Mouse (Mus musculus) inflammation-experienced regulatory T-cells, adult 6 months (primary cell): ENCODE data around the gene Hykk. TPM values are rescaled to one million over a fixed set of nuclear protein-coding genes. Genes with fewer than 3 reads are reported as not detected.

ENCODE experiments used
- ATAC-seq: one replicate; pipeline ENCODE4 v1.8.0; 2017
- polyA plus RNA-seq, 3 experiments: library from polyadenylated mRNA; unstranded; fragments of 100-300 nt; shearing (Covaris generic); gene quantifications; one replicate each; pipeline ENCODE4 v1.2.1; 2017

Gene Hykk
- polyA plus RNA-seq, 3 experiments from 2014 or later: 0.16 to 0.45 (median 0.21) TPM

DNA sequence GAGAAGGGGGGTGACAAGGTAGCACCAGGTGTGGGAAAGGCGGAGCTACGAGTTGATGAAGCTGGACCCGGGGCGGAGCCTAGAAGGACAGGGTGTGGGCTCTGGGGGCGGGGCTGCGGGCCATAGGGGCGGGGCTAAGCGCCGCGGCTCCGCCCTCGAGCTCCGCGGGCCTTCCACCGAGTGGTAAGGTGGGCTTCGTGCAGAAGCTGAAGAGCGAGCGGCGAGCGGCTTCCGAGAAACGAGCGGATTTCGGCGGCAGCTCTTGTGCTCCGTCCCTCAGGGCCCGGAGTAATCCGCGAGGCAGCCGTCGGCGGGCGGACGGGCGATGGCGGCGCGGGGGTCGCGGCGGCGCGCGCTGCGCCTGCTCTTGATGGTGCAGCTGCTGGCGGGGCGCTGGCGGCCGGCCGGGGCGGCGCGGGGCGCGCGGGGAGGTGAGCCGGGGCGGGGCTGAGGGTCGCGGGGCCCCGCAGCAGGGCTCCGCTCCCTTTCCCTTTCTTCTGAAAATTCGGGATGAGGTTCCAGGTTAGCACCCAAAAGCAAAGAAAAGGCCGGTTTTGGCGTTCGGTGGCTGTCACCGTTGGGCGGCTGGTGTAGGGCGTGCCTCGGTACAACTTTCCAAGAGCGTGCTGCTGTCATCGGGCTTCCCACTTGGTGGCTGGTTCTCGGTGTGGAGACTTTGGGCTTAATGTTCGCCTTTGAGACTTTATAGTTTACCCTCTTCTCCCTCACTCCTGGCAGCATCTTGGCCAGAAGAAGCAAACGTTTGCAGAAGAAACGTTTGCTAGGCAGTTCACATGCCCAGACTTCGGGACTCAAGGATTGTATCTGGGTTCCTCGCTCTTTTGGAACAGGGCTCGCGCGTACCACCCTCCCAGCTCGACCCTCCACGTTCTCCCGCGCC is 64.5 kb downstream of the Hykk start:
- ATAC-seq: no peak

DNA sequence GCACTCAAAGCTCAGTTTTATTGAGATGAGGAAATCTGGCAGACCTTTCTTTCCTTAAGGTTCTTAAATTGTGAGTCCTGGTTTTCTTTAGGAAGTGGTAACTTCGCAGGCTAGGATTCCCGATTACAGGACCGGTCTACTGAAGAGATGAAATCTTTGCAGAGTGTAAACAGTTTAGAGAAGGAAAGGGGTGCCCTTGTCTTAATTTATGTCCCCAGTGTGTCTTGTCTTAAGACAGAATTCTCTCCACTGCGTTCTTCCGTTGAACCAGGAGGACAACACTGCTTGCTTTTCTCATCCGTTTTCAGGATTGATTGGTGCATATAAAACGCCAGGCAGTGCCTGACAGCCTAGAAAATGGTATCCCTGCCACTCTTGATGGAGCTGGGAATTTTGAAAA is 65.3 kb downstream of the Hykk start:
- ATAC-seq: no peak

DNA sequence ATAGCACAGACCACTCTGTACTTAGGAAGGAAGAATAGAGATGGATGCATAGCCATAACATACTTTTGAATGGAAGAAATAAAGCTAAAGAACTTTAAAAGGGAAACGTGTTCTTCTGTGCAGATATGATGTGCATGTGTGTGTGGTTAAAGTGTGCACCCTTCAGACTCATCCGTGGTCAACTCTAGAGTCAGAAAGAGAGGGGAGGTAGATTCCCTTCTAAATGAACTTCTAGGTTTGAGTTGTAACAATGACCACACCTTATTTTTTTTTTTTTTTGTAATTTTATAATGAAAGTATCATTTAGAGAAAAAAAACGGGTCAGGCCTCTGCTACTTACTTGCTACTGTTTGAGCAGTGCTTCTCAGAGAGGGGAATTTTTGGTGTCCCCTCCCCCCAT is 73.3 kb downstream of the Hykk start:
- no peak for ATAC-seq

DNA sequence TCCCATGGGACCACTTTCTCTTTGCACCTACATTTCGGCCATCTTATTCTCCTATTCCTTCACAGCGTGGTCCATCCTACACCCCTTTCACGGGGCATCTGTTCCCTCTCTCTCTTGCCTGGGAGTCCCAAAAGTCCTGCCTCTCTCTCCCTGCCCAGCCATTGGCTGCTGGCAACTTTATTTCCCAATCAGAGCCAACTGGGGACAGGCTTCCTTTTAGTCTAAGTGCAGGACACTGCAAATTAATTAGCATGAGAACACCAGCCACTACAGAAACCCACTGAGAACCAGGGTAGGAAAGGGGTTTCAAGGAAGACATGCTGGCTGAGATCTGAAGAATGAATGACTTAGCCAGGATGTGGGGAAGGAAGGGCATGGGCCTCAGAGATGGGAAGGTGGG is 77.3 kb downstream of the Hykk start:
- ATAC-seq: no peak

DNA sequence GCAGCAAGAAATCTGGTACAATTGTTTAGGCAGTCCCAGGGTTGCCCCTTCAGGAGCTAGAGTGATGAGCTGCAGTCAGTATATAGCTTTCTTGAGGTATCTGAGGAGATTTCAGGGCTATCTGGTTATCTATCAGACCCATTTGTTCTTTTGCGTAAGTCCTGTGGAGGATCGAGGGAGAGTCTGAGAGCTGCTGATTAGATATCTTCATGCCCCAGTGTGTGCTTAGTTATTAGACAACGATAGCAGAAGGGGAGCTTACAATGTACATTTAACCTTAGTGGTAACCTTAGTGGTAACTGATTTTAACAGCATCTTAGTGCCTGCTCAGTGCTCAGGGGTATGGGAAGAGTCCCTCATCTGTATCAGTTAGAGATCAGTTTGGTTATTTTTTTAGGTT is 78.6 kb downstream of the Hykk start:
- no peak for ATAC-seq

Other genes with a start within 250 kb of the Hykk start
- 1 to 10 TPM; 3.7 to 8.5 (median 5.6) TPM for gene Dnaja4, start 218.4 kb upstream of the Hykk start, polyA plus RNA-seq
- 100 to 1,000 TPM; 119 to 128 (median 127) TPM for gene Wdr61, start 182.8 kb upstream of the Hykk start, polyA plus RNA-seq
- gene Crabp1, start 152.5 kb upstream of the Hykk start, polyA plus RNA-seq: not detected
- gene Ireb2, start 53.5 kb upstream of the Hykk start, polyA plus RNA-seq: 10 to 100 TPM; 22.2 to 24.6 (median 23.8) TPM
- gene Psma4, start 33.5 kb downstream of the Hykk start, polyA plus RNA-seq: 100 to 1,000 TPM; 253 to 370 (median 278) TPM
- under 1 TPM in 2 of 3 experiments, not detected in 1; 0.50 to 0.81 TPM for gene AY074887, start 33.7 kb downstream of the Hykk start, polyA plus RNA-seq
- not detected for gene Chrna5, start 63.6 kb downstream of the Hykk start, polyA plus RNA-seq
- under 1 TPM in 1 of 3 experiments, not detected in 2; 0.12 TPM for gene Chrna3, start 109.3 kb downstream of the Hykk start, polyA plus RNA-seq
- not detected for gene Chrnb4, start 131.5 kb downstream of the Hykk start, polyA plus RNA-seq
- 10 to 100 TPM; 11.5 to 16.9 (median 14.1) TPM for gene Ube2q2, start 231.6 kb downstream of the Hykk start, polyA plus RNA-seq